Mouse (Mus musculus) bone marrow macrophage, adult 2 months (primary cell): ENCODE data around the gene Tyms.

Experiments used
- CTCF ChIP-seq: IDR thresholded peaks from 2 replicates; pipeline ENCODE4 v1.5.1; 2012; ENCODE audit warnings: low read depth, mild to moderate bottlenecking, low read length, moderate library complexity
- POLR2A ChIP-seq: IDR thresholded peaks from 2 replicates; pipeline ENCODE4 v1.6.1; 2012; ENCODE audit warnings: mild to moderate bottlenecking, low read depth, low read length, borderline replicate concordance

DNA sequence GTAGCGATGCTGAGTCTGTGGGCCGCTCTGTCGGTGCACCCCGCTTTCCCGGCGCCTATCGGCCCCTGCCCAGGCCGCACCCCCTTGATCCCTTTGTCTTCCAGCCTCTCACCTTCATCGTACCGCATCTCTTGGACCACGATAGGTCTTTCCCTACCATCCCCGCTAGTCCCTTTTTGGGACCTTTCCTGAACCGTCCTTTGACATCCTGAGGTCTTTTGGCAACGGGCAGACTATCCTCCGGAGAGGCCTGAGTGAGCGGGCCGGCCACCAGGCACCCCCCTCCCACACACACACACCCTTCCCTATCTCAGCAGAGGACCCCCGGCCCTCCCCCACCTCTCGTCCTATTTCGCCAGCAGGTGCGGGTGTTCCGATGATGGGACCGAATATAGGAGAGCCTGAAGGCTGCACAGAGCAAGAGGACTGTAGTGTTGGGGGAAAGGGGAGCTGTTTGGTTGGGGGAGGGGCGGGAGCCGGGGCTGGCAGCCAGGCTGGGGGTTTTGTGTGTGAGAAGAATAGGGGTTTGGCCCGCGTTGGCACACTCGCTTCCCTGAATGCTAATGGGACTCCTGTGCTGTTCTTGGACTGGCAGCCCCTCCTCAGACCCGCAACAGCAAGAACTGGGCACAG, 32.4 kb upstream of the Tyms start, which contains the start of gene 3110082J24Rik:
- TF ChIP-seq POLR2A, result no peak
- no peak for TF ChIP-seq CTCF
